Mouse (Mus musculus): Measurements from ENCODE around the gene Slc38a1. TPM values are rescaled to one million over a fixed set of nuclear protein-coding genes. Genes with fewer than 3 reads are reported as not detected.

The Slc38a1 gene
- polyA plus RNA-seq, 2 experiments from 2014 or later, result 55.8 to 63.4 TPM

- ATAC-seq, result peak; percentile 91
Measured at GRCm38 (mm10) chr15:96551569-96552380, 90.9 kb downstream of the Slc38a1 start.

GRCm38 (mm10) chr15:96551107-96551506 lies 91.6 kb downstream of the Slc38a1 start:
- no peak for ATAC-seq

DNA sequence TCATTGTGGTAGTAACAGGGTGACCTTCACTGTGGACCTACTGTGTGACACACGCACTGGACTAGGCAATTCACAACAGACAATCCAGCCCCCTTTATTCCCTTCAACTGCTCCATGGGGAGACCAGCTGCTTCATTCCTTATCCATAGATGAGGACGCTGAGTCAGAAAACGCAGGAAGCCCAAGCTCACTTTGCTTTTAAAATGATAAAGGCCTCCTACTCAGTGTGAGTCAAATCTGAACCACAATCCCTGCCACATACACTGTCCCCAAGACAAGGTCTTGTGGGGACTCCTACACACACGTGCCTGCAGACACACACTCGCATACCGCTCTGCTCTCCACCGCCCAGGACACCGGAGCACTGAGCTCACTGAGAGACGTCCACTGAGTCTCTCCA lies 94.3 kb downstream of the Slc38a1 start:
- ATAC-seq, result no peak

GRCm38 (mm10) chr15:96547256-96548195 lies 95.2 kb downstream of the Slc38a1 start:
- no peak for ATAC-seq

DNA sequence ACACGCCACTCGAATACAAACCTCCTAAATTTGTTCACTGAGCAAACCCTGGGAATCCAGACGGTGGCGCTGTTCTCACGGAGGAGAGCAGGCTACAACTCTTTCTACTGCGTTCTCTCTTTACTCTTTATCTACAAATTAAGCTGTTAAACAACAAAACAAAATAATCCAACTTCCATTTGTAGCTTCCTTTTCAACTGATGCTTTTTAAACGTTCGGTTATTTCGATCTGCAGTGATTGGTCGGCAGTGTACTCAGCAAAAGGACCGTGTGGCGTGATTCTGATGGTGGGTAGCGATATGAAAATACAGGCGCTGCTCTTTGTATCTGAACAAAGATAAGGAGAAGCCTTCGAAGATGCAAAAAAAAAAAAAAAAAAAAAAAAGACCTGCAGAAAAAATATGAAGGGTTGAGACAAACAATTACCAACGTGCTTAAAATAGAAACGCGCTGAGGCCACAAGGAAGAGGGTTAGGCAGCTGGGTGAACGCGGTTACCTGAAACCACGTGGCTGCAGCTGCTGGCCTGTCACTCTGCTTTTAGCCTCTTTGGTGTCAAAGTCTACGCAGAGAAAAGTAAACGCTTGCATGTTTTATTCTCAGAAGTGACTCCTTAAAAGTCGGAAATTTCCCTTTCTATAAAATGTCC lies 99.4 kb downstream of the Slc38a1 start:
- ATAC-seq, result peak; percentile 94

GRCm38 (mm10) chr15:96542135-96542534 lies 100.6 kb downstream of the Slc38a1 start:
- ATAC-seq, result no peak

DNA sequence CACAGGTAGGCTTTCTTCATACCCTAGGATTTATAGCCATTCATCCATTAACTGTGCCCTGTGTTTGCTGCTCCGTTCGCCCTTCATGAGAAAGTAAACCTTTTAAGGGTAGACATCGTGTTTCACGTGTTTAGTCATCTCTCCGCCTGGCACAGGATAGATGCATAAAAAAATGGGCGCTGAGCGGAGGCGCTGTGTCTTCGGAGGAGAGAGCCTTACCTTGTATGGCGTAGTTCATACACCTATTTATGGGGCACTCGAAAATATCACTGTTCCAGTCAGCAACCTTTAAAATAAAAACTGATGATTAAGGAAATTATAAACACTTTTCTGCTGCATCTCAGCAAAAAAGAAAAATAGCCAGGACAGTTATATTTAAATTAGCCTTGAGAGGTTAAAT lies 105.4 kb downstream of the Slc38a1 start:
- ATAC-seq, result no peak

- ATAC-seq, result no peak
Measured at GRCm38 (mm10) chr15:96536412-96536811, 106.3 kb downstream of the Slc38a1 start.

GRCm38 (mm10) chr15:96527686-96528085 lies 115.0 kb downstream of the Slc38a1 start:
- no peak for ATAC-seq

DNA sequence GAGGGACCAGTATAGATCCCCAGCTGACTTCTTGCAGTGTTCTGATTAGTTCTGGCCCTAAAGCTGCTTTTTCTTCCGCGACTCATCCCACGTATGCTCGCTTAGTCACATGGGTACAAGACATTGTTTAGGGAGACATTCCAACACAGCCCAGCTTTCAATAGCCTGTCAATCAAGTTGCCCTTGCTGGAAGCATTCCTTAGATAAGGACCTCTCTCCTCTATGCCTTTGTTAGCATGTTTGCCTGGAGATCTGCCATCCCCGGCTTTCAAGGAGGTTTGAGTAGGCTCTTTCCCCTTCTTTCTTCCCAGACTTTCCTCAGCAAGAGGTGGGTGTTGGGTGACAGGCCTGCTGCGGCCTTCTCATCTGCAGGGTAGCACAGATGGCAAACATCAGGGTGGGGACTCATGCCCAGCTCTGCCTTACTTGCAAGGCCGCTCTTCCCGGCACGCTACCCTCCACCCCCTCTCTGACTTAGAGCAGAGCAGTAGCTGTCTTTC lies 118.4 kb downstream of the Slc38a1 start:
- ATAC-seq, result no peak

Other genes with a start within 250 kb of the Slc38a1 start
- 10 to 100 TPM; 39.8 to 46.8 TPM for gene Scaf11, start 182.1 kb downstream of the Slc38a1 start, polyA plus RNA-seq (2017; shearing (Covaris generic))
- gene Slc38a2, start 56.8 kb upstream of the Slc38a1 start, polyA plus RNA-seq (2017; shearing (Covaris generic)), result 10 to 100 TPM; 36.1 to 47.0 TPM